Mouse (Mus musculus): Measurements from ENCODE around the gene Orc1.

DNA sequence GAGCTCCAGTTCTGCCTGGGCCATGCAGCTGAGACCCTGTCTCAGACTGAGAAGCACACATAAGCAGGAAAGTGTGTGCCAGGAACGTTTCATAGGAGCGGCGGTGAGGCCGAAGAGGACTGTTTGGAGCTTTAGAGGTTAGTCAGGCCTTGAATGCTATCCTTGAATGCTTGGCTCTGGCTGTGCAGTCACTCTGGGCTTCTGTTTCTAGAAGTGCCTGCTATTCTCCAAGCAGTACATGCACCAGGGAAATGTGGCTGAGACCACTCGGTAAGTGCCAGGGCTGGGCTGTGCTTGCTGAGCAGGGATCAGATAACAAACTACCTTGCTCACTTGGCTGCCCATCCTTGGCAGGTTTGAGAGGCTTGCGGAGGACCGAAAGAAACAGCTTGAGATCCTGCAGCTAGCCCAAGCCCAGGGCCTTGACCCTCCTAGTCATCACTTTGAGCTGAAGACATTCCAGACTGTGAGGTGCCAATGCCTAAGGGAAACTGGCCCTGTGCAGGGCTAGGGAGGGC lies 50.2 kb downstream of the Orc1 start:
- TF ChIP-seq CTCF (IDR thresholded peaks at IDR 0.05; ENCODE audit: insufficient read depth, low read length) (no peak), POLR2A (IDR thresholded peaks at IDR 0.05; ENCODE audit: borderline replicate concordance, extremely low read depth, low read depth, low read length) (no peak)

Measured in lung, adult 2 months (tissue).